Mouse (Mus musculus): ENCODE measurements around the gene Zfyve1. TPM values are rescaled to one million over a fixed set of nuclear protein-coding genes. Genes with fewer than 3 reads are reported as not detected.

Zfyve1 gene
- polyA plus RNA-seq, 1 experiment from 2014 or later, result 21.9 TPM

DNA sequence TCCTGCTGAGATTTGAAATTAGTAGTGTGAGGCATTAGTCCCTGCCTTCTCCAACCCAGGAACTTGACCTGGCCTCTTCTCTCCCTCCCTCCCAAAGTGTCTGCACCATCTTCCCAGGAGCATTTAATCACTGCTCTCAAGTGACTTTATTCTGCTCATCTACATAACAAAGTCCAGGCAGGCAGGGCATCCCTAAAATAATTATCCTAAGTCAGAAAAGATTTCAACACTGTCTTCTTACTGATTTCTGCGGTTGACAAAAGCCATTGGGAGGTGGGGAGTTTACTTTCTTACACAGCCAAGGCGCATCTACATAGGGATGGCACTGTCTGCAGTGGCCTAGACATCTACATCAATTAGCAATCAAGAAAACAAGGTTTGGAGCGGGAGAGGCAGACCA is 27.2 kb downstream of the Zfyve1 start:
- Histone ChIP-seq H3K4me3 (no peak overlapping the region), H3K4me1 (no peaks in the 10 kb centered on the region), H3K36me3 (peaks cover 89% of the 10 kb centered on the region), H3K9me3 (replicated peaks) (no peaks in the 10 kb centered on the region), H3K27ac (no peak overlapping the region), H3K27me3 (ENCODE audit: low read depth, poor library complexity, severe bottlenecking) (no peaks in the 10 kb centered on the region)
- DNase-seq (ENCODE audit: low spot score), result no peak
- 84% methylated on average over 3 of the region's 3 CpGs for WGBS

DNA sequence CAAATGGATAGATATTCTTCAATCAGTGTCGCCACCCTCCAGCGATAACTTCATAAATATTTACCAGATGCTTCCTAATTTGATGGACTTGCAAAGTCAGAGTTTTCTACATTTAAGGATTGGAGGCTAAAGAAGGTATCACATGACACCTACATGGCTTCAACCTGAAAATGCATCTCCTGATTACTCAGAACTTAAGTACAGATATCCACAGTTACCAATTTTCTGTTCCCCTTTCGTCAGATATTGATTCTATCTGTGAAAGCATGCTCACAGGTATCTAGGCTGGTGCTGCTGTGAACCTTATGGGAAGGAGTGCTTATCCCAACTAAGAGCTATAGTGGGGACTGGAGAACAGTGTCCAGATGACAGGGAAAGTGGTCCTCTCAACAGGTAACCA is 34.4 kb downstream of the Zfyve1 start:
- H3K4me3 ChIP-seq, result no peak overlapping the region
- no peak for DNase-seq (ENCODE audit: low spot score)
- no peaks in the 10 kb centered on the region for H3K4me1 ChIP-seq
- no peaks in the 10 kb centered on the region for H3K9me3 ChIP-seq (replicated peaks)
- H3K36me3 ChIP-seq, result peaks cover 91% of the 10 kb centered on the region
- H3K27ac ChIP-seq, result no peak overlapping the region
- H3K27me3 ChIP-seq (ENCODE audit: low read depth, poor library complexity, severe bottlenecking), result no peaks in the 10 kb centered on the region
- 96% methylated on average over 3 of the region's 3 CpGs for WGBS

DNA sequence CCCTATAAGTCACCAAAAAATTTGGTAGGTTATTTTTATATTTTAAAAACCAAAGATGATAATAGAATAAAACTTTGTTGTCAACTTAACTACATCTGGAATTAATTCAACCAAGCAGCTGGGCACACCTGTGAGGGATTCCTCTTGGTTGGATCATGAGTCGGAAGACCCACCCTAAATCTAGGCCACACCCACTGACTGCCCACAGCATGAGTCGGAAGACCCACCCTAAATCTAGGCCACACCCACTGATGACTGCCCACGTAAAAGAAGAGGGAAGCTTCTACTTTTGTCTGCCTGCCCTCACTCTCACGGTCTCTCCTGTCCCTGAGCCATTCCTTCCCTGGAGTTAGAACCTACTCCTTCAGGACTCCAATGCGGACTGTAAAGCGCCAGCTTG is 36.8 kb downstream of the Zfyve1 start:
- Histone ChIP-seq H3K27ac (no peak overlapping the region), H3K27me3 (ENCODE audit: low read depth, poor library complexity, severe bottlenecking) (no peaks in the 10 kb centered on the region), H3K4me1 (no peaks in the 10 kb centered on the region), H3K9me3 (replicated peaks) (no peaks in the 10 kb centered on the region), H3K36me3 (peaks cover 91% of the 10 kb centered on the region), H3K4me3 (no peak overlapping the region)
- 73% methylated on average over 6 of the region's 6 CpGs for WGBS
- no peak for DNase-seq (ENCODE audit: low spot score)

- no peak for DNase-seq (ENCODE audit: low spot score)
- peaks cover 93% of the 10 kb centered on the region for H3K36me3 ChIP-seq
- H3K27ac ChIP-seq, result no peak overlapping the region
- no peaks in the 10 kb centered on the region for H3K4me1 ChIP-seq
- no peaks in the 10 kb centered on the region for H3K27me3 ChIP-seq (ENCODE audit: low read depth, poor library complexity, severe bottlenecking)
- H3K9me3 ChIP-seq (replicated peaks), result no peaks in the 10 kb centered on the region
- whole genome bisulfite sequencing, result 94% methylated on average over 7 of the region's 7 CpGs
- H3K4me3 ChIP-seq, result no peak overlapping the region
Observed at GRCm38 (mm10) chr12:83558496-83558895, 38.5 kb downstream of the Zfyve1 start.

GRCm38 (mm10) chr12:83555605-83556004 is 41.4 kb downstream of the Zfyve1 start:
- WGBS, result 74% methylated on average over 9 of the region's 9 CpGs
- no peaks in the 10 kb centered on the region for H3K9me3 ChIP-seq (replicated peaks)
- H3K27ac ChIP-seq, result no peak overlapping the region
- no peaks in the 10 kb centered on the region for H3K4me1 ChIP-seq
- H3K36me3 ChIP-seq, result peaks cover 93% of the 10 kb centered on the region
- H3K27me3 ChIP-seq (ENCODE audit: low read depth, poor library complexity, severe bottlenecking), result no peaks in the 10 kb centered on the region
- no peak for DNase-seq (ENCODE audit: low spot score)
- H3K4me3 ChIP-seq, result no peak overlapping the region

DNA sequence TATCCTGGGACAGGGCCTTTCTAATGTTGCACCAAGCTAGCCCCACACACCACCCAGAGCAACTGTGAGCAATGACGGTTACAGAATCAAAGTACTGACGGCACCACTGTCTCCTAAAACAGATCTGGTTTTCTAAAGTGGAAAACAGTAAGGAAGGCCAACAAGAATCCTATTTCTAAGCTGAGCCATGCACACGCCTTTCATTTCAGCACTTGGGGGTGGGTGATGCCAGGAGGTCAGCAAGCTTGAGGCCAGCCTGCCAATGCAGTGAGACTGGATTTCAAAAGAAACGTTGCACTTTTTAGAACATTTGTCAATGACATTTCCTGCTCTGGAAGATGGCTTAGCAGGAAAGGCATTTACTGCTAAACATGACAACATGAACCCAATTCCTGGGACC is 43.2 kb downstream of the Zfyve1 start:
- no peak for DNase-seq (ENCODE audit: low spot score)
- H3K36me3 ChIP-seq, result peaks cover 96% of the 10 kb centered on the region
- 80% methylated on average over 4 of the region's 4 CpGs for WGBS
- peaks cover 3% of the 10 kb centered on the region; the same call in 1 of the 2 replicates for H3K4me1 ChIP-seq
- H3K27ac ChIP-seq, result no peak overlapping the region
- H3K9me3 ChIP-seq (replicated peaks), result no peaks in the 10 kb centered on the region
- no peak overlapping the region for H3K4me3 ChIP-seq
- H3K27me3 ChIP-seq (ENCODE audit: low read depth, poor library complexity, severe bottlenecking), result no peaks in the 10 kb centered on the region

DNA sequence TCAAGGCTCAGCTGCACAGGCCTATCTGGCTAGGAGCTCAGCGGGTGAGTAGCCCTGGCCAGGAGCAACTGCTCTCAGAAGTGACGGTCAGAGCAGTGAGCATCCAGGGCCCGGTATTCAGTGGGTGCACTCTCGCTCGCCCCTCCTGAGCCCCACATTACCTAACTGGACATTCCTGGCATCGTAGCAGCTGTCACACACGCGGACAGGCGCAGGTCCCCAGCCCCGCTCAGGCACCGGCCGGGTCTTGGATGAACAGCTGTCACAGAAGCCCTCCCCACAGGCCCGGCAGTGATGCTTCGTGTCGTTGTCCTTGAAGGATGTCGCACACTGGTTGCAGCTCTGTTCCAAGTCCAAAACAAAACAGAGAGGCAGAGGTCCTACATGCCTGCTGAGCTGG is 45.7 kb downstream of the Zfyve1 start:
- Histone ChIP-seq H3K4me3 (no peak overlapping the region), H3K27ac (no peak overlapping the region), H3K4me1 (peaks cover 3% of the 10 kb centered on the region; the same call in 1 of the 2 replicates), H3K27me3 (ENCODE audit: low read depth, poor library complexity, severe bottlenecking) (no peaks in the 10 kb centered on the region), H3K9me3 (replicated peaks) (no peaks in the 10 kb centered on the region), H3K36me3 (peaks cover 93% of the 10 kb centered on the region)
- WGBS, result 94% methylated on average over 16 of the region's 16 CpGs
- DNase-seq (ENCODE audit: low spot score), result no peak

GRCm38 (mm10) chr12:83544791-83545190 is 52.2 kb downstream of the Zfyve1 start:
- H3K4me1 ChIP-seq, result peaks cover 3% of the 10 kb centered on the region; the same call in 1 of the 2 replicates

DNA sequence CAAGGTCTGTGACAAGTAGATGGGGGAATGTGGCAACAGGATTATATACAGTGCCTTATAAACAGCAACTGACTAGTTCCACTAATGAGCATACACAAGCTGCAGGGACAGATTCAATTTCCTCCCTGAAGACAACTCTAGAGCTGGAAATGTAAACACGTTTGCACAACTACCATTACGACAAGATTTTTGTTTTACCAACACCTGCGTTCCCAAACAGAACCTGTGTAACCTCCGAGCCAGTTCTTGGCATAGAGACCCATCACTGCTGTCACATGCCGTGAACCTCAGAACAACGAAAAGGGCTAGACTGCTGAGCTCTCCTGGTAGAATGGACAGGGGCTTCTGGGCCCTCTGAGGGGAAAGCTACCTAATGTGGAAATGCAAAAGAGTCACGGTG is 53.0 kb downstream of the Zfyve1 start:
- no peaks in the 10 kb centered on the region for H3K9me3 ChIP-seq (replicated peaks)
- H3K36me3 ChIP-seq, result peaks cover 71% of the 10 kb centered on the region
- H3K27ac ChIP-seq, result no peak overlapping the region
- H3K4me1 ChIP-seq, result no peaks in the 10 kb centered on the region; the same call in 1 of the 2 replicates
- WGBS, result 89% methylated on average over 7 of the region's 7 CpGs
- DNase-seq (ENCODE audit: low spot score), result no peak
- H3K27me3 ChIP-seq (ENCODE audit: low read depth, poor library complexity, severe bottlenecking), result no peaks in the 10 kb centered on the region
- no peak overlapping the region for H3K4me3 ChIP-seq

More at GRCm38 (mm10) chr12:83544791-83545190, 52.2 kb downstream of the Zfyve1 start:
- DNase-seq (ENCODE audit: low spot score), result no peak
- H3K36me3 ChIP-seq, result peaks cover 71% of the 10 kb centered on the region
- H3K27ac ChIP-seq, result no peak overlapping the region
- no peaks in the 10 kb centered on the region for H3K27me3 ChIP-seq (ENCODE audit: low read depth, poor library complexity, severe bottlenecking)
- no peaks in the 10 kb centered on the region for H3K9me3 ChIP-seq (replicated peaks)
- no peak overlapping the region for H3K4me3 ChIP-seq

DNA sequence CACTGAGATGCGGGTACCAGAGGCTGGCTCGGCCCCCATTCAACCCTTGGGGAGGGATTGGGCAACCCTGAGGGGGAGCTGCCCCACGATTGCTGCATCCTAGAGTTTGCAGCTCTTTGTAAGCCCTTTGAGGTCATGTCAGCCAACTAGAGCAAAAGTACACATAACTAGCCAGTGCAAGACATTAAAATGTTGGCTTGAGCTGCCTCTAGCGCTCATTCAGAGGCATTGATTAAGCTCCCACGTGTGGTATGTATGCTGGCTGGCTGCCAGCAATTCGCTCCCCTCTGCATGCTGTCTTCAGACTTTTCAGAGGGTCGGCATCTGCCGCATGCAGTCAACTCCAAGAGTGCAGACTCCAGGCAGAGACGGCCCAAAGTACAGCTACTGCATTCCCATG is 61.0 kb downstream of the Zfyve1 start:
- no peaks in the 10 kb centered on the region for H3K9me3 ChIP-seq (replicated peaks)
- H3K4me3 ChIP-seq, result no peak overlapping the region
- DNase-seq (ENCODE audit: low spot score), result no peak
- 90% methylated on average over 9 of the region's 9 CpGs for WGBS
- no peak overlapping the region for H3K27ac ChIP-seq
- H3K4me1 ChIP-seq, result peaks cover 3% of the 10 kb centered on the region; the same call in 1 of the 2 replicates
- H3K36me3 ChIP-seq, result peaks cover 86% of the 10 kb centered on the region
- no peaks in the 10 kb centered on the region for H3K27me3 ChIP-seq (ENCODE audit: low read depth, poor library complexity, severe bottlenecking)

DNA sequence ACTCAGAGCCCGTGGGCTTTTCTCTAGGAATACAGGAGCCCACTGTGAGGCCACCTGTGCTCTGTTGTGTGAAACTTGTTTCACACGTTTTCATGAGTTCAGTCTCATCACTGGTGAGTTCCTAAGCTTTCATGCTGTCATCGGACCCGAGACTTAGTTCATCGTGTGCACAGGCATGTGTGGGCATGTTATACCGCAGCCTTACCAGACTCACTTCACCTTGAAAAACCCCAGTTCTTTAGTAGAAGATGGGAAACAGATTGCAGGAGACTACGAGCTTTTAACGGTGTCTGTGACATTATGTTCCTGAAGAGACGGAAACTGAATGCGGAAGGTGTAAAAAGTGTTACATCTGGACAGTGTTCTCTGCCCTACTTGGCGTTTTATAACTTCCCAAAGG is 61.6 kb downstream of the Zfyve1 start:
- H3K9me3 ChIP-seq (replicated peaks), result no peaks in the 10 kb centered on the region
- H3K27me3 ChIP-seq (ENCODE audit: low read depth, poor library complexity, severe bottlenecking), result no peaks in the 10 kb centered on the region
- WGBS, result 81% methylated on average over 11 of the region's 11 CpGs
- H3K4me1 ChIP-seq, result 0 out of 2 replicates have a peak, but pooled peaks cover 3% of the 10 kb centered on the region
- H3K36me3 ChIP-seq, result peaks cover 84% of the 10 kb centered on the region
- no peak overlapping the region for H3K27ac ChIP-seq
- DNase-seq (ENCODE audit: low spot score), result no peak
- no peak overlapping the region for H3K4me3 ChIP-seq

DNA sequence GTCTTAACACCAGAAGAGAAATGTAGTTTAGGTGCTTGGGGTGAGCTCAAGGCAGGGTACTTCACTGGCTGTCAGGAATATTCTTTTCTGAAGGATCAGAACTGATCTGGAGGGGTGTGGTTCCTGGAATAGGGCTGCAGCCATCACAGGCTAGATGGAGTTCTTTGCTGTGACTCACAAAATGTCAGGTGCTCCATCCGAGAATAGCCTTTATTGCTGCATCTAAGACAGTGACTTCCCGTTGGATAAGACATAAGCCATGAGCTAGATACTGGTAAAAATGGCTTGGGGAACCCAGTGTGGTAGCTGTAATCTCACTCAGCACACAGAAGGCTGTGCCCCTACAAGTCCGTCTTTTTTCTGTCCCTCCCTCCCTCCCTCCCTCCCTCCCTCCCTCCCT is 62.8 kb downstream of the Zfyve1 start:
- WGBS, result 92% methylated on average over 3 of the region's 3 CpGs
- no peaks in the 10 kb centered on the region for H3K9me3 ChIP-seq (replicated peaks)
- no peak for DNase-seq (ENCODE audit: low spot score)
- no peak overlapping the region for H3K4me3 ChIP-seq
- no peak overlapping the region for H3K27ac ChIP-seq
- H3K27me3 ChIP-seq (ENCODE audit: low read depth, poor library complexity, severe bottlenecking), result no peaks in the 10 kb centered on the region
- H3K4me1 ChIP-seq, result 0 out of 2 replicates have a peak, but pooled peaks cover 3% of the 10 kb centered on the region
- peaks cover 77% of the 10 kb centered on the region for H3K36me3 ChIP-seq

DNA sequence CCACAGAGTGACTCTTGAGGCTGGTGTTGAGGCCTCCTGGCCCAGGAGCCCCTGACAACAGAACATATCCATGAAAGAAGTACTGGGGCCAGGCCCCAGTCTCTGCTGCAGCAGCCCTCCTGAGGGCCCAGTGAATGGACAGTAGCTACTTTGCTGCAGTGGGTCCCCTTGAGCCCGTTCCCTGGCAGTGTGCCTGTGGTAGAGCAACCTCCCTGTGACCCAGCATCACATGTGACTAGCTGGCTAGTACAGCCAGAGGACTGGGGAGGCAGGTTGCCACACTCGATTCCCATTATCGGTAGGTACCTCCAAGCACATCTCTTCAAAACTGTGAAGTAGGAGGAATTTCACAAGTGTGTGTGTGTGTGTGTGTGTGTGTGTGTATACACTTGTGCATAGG is 64.1 kb downstream of the Zfyve1 start:
- peaks cover 70% of the 10 kb centered on the region for H3K36me3 ChIP-seq
- no peak overlapping the region for H3K4me3 ChIP-seq
- H3K9me3 ChIP-seq (replicated peaks), result no peaks in the 10 kb centered on the region
- H3K27me3 ChIP-seq (ENCODE audit: low read depth, poor library complexity, severe bottlenecking), result no peaks in the 10 kb centered on the region
- WGBS, result 90% methylated on average over 3 of the region's 3 CpGs
- peaks cover 9% of the 10 kb centered on the region for H3K4me1 ChIP-seq
- H3K27ac ChIP-seq, result no peak overlapping the region
- no peak for DNase-seq (ENCODE audit: low spot score)

- Histone ChIP-seq H3K27me3 (ENCODE audit: low read depth, poor library complexity, severe bottlenecking) (no peaks in the 10 kb centered on the region), H3K4me3 (no peak overlapping the region), H3K9me3 (replicated peaks) (no peaks in the 10 kb centered on the region), H3K36me3 (peaks cover 64% of the 10 kb centered on the region), H3K27ac (no peak overlapping the region), H3K4me1 (peaks cover 19% of the 10 kb centered on the region)
- DNase-seq (ENCODE audit: low spot score), result no peak
- WGBS, result 89% methylated on average over 6 of the region's 6 CpGs
Observed at GRCm38 (mm10) chr12:83531992-83532391, 65.0 kb downstream of the Zfyve1 start.

Data from limb, embryonic 10.5 days (tissue).